Mouse (Mus musculus) megakaryocyte, embryonic 14.5 days (primary cell): ENCODE measurements at regions not wholly inside any gene's neighbourhood (a gene's known extent, or its start where the extent isn't known, plus 50 kb on each side); places are given as distances from the start of the nearest gene placed in this dataset.

Source experiments
- H3K27me3 ChIP-seq: replicated peaks from 2 replicates; pipeline ENCODE3; 2012; ENCODE audit warnings: inconsistent platforms
- H3K36me3 ChIP-seq: replicated peaks from 2 replicates; pipeline ENCODE3; 2012; ENCODE audit warnings: low read length, inconsistent platforms, mixed read lengths
- H3K4me1 ChIP-seq: 2 replicates; pipeline ENCODE4 v1.6.1; 2012; ENCODE audit warnings: inconsistent platforms
- H3K4me3 ChIP-seq: replicated peaks from 2 replicates; pipeline ENCODE3; 2012; ENCODE audit warnings: moderate library complexity, mild to moderate bottlenecking, inconsistent platforms
- H3K9me3 ChIP-seq: 2 replicates; pipeline ENCODE4 v1.6.1; 2012; ENCODE audit warnings: inconsistent platforms
- FLI1 ChIP-seq: IDR thresholded peaks from 2 replicates; pipeline ENCODE4 v1.6.1; 2012; ENCODE audit warnings: low read length, inconsistent platforms, mixed read lengths
- GATA1 ChIP-seq: IDR thresholded peaks from 3 replicates; pipeline ENCODE4 v1.6.1; 2012; ENCODE audit warnings: mixed read lengths, low read length, inconsistent platforms, borderline replicate concordance

DNA sequence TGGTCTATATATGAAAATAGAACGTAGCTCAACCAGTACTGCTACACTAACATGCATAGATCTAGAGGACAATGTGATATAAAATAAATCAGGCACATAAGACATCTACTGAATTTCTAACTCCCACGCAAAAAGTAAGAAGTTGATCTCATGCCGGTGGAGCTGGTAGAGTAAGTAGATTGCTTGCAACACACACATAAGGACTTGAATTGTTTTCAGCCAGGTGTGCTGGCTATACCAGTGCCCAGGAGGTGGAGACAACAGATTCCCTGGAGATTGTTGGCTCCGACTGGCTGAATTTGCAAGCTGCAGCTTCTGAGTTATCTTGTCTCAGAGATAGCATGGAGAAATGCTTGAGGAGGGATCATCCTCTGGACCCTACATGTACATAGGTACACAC, 331.6 kb upstream of the Tenm3 start:
- Histone ChIP-seq H3K4me1 (no peaks in the 10 kb centered on the region), H3K4me3 (no peak overlapping the region), H3K9me3 (peaks cover 4% of the 10 kb centered on the region), H3K27me3 (no peaks in the 10 kb centered on the region), H3K36me3 (no peaks in the 10 kb centered on the region)
- TF ChIP-seq FLI1 (no peak), GATA1 (no peak)

DNA sequence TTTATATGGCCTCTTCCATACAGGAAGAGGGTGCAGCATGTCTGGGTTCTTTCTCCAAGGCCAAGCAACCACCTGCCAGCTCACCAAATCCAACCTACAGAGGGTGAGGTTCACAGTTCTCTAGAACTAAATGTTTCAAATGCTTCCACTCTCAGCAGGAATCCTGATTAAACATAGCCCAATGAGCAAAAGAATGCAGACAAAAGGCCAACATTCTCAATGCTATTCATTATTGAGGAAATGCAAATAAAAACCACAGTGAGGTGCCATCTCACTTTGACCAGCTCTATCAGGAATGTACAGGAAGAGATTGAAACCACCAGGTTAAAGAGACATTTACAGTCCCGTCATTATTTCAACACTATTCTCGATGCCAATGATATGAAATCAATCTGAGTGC, 331.2 kb upstream of the Tenm3 start:
- Histone ChIP-seq H3K4me3 (no peak overlapping the region), H3K36me3 (no peaks in the 10 kb centered on the region)

DNA sequence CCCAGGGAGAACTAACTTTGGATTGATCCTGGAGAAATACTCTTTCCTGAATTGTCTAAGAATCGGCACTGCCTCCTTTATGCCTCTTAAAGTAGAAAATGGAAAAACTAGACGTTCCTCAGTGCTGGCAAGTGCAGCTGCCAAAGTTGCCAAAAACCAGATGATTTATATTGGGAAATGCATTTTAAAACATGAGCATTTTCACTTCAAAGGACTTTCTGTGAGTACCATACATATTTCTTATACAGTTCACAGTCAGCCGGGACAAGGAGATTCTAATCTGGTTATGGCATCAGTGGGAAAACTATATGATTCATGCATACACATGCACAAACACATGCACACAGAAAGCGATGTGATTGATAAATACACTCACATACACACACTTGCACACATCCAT, 315.6 kb upstream of the Tenm3 start:
- Histone ChIP-seq H3K36me3 (no peaks in the 10 kb centered on the region), H3K27me3 (no peaks in the 10 kb centered on the region), H3K9me3 (peaks cover 7% of the 10 kb centered on the region), H3K4me3 (no peak overlapping the region), H3K4me1 (no peaks in the 10 kb centered on the region)
- TF ChIP-seq FLI1 (no peak), GATA1 (no peak)

More for the DNA sequence above, 331.2 kb upstream of the Tenm3 start:
- Histone ChIP-seq H3K9me3 (peaks cover 4% of the 10 kb centered on the region), H3K4me1 (no peaks in the 10 kb centered on the region), H3K27me3 (no peaks in the 10 kb centered on the region)
- TF ChIP-seq GATA1 (no peak), FLI1 (no peak)

DNA sequence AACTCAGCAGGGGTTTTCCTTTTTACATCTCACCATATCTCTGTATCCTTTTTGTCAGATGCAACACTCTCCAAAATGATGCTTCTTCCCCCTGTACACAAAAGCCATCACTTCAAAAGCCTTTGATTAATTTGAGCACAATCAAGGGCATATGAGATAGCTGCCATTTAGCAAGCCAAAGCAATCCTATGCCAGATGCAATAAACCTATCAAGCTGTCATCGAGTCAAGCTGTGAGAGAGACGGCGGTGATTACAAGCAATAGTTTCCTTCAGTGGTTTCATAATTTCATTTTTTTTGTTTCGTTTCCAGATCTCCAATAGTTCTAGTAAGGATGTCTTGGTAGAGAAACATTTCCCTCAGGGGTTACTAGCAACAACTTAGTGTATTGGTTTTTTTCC, 314.4 kb upstream of the Tenm3 start:
- Histone ChIP-seq H3K36me3 (no peaks in the 10 kb centered on the region), H3K9me3 (0 out of 2 replicates have a peak, but pooled peaks cover 6% of the 10 kb centered on the region), H3K4me1 (no peaks in the 10 kb centered on the region), H3K4me3 (no peak overlapping the region), H3K27me3 (no peaks in the 10 kb centered on the region)
- TF ChIP-seq GATA1 (no peak), FLI1 (no peak)

DNA sequence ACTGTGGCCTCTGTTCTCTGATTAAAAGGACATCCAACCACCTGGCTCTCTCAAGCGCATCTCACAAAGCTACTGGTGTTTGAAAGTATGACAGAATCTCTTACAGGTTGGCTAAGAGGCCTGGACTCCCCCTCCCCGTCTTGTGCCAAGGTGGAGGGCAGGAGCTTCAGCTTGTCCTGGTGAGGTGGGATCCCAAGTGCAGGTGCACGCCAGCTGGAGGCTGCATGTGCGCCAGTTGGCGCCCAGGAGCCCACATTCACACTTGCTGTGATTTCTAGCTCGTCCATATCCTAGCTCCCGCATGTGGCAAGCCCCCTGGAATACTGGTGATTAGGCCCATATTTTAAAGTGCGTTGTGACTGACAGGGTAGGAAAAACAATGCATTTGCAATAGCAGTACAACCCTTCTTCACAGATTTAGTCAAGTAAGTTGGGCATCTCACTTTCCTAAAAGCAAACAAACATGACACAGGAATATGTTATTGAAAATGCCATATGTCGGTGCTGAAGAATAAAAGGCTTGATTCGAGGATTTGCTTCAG, 292.8 kb upstream of the Tenm3 start:
- Histone ChIP-seq H3K36me3 (no peaks in the 10 kb centered on the region), H3K9me3 (peaks cover 4% of the 10 kb centered on the region; the same call in 1 of the 2 replicates), H3K4me3 (no peak overlapping the region), H3K27me3 (no peaks in the 10 kb centered on the region), H3K4me1 (no peaks in the 10 kb centered on the region)
- TF ChIP-seq GATA1 (no peak), FLI1 (no peak)

DNA sequence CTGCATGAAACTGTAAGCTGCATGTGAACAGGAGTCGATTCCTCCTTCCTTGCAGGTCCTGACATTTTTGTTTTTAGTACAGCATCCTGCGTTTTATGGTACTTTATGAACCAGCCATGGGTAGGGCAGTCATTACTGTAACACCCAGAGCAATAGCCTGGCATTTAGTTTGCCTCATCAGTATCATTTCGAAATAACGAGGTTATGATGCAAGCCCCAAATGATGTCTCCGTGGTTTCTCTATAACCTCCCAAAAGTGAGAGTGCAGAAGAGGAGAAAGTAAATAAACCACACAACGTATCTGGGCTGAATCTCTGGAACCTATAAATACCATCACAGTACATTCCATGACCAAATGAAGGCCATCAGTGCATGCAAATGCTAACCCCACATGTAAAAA, 265.3 kb upstream of the Tenm3 start:
- Histone ChIP-seq H3K9me3 (peaks cover 17% of the 10 kb centered on the region), H3K4me3 (no peak overlapping the region), H3K36me3 (no peaks in the 10 kb centered on the region), H3K4me1 (no peaks in the 10 kb centered on the region), H3K27me3 (no peaks in the 10 kb centered on the region)
- TF ChIP-seq GATA1 (no peak), FLI1 (no peak)

DNA sequence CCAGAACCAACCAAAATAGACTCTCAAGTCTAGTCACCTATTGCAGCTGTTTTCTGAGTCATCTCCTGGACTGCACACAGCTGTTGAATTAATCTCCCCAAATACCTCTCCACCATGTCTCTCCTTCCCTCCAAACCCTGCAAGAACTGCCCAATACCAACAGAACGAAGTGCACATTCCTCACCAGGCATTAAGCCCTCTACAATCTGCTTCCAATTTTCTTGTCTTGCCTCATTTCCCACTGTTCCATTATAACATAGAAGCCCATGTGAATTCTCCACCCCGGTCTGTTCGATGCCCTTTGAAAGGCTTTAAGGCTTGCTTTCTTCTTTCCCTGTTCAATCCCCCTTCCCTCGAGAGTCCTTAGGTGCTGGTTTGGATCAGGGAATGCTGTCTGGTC, 264.9 kb upstream of the Tenm3 start:
- Histone ChIP-seq H3K4me3 (no peak overlapping the region), H3K4me1 (no peaks in the 10 kb centered on the region), H3K36me3 (no peaks in the 10 kb centered on the region), H3K27me3 (no peaks in the 10 kb centered on the region), H3K9me3 (peaks cover 17% of the 10 kb centered on the region)
- no peak for TF ChIP-seq GATA1
- TF ChIP-seq FLI1 = no peak

DNA sequence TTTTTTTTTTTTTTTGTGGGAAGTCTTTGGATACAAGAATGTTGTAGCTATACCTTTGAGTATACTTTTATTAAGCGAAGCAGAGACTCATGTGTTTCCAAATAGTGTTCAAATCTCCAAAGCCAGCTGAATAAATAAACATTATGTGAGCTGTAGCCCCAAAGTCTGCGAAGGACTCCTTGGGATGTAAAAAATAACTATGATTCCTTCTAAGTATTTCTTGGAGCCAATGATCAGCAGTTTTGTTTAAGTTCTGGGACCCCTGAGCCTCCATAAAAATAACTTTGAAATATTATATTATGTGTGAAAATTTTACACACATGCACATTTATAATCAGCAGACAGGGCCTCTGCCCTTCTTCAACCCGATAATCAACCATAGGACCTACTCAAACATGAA, 262.8 kb upstream of the Tenm3 start:
- peaks cover 22% of the 10 kb centered on the region for H3K9me3 ChIP-seq
- H3K4me3 ChIP-seq = no peak overlapping the region
- H3K36me3 ChIP-seq = no peaks in the 10 kb centered on the region
- TF ChIP-seq FLI1 (no peak), GATA1 (no peak)
- no peaks in the 10 kb centered on the region for H3K27me3 ChIP-seq
- no peaks in the 10 kb centered on the region for H3K4me1 ChIP-seq

DNA sequence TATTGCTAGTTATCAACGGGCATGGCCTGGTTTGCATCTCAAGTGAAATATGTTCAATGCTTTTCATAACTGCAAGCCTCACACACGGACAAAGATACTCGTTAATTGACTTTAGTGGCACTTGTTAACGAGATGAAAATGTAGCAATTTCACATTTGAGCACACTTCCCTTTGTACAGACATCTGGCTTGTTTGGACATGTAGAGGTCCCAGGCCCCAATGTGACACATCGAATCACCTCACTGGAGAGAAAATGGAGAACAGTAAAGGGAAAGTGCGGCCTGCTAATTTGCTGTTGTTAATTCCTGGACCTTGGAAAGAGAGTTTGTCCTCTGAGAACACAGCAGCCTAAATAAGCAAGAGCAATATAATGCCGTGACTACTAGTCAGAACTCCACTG, 257.4 kb upstream of the Tenm3 start:
- no peaks in the 10 kb centered on the region for H3K27me3 ChIP-seq
- no peak overlapping the region for H3K4me3 ChIP-seq
- no peaks in the 10 kb centered on the region for H3K36me3 ChIP-seq
- no peak for TF ChIP-seq GATA1
- TF ChIP-seq FLI1 = no peak
- no peaks in the 10 kb centered on the region for H3K4me1 ChIP-seq
- peaks cover 14% of the 10 kb centered on the region; the same call in 1 of the 2 replicates for H3K9me3 ChIP-seq

DNA sequence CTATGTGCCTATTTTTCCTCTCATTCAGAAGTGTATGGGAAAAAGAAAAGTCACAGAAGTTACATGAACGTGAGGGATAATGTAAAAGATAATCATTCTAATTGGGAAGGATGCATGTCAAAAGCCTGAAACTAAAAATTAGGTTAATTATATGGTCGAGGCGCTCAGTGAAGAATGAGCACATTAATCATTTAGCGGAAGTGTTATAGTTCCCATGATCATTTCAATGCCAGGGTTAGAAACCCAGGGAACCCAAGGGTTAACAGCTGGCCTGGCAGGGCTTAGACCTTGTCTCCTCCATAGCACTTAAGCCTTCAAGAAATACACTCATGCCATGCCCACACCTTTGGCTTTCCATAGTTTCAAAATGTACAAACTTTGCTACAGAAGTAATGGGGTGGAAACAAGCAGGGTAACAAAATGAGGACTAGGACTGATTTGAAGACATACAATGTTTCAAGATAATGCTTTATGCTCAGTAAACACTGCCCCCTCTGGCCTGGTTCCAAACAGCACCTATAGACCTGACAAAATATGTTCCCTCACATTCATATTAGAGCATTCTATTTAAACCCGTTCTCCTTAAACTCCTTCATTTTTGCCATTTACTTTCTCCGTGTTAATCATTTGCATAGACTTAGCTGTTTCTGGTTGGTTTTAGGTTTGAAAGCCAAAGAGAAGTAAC, 240.6 kb upstream of the Tenm3 start:
- Histone ChIP-seq H3K27me3 (no peaks in the 10 kb centered on the region), H3K4me3 (no peak overlapping the region), H3K4me1 (no peaks in the 10 kb centered on the region), H3K9me3 (peaks cover 5% of the 10 kb centered on the region; the same call in 1 of the 2 replicates), H3K36me3 (no peaks in the 10 kb centered on the region)
- TF ChIP-seq FLI1 (no peak), GATA1 (no peak)

DNA sequence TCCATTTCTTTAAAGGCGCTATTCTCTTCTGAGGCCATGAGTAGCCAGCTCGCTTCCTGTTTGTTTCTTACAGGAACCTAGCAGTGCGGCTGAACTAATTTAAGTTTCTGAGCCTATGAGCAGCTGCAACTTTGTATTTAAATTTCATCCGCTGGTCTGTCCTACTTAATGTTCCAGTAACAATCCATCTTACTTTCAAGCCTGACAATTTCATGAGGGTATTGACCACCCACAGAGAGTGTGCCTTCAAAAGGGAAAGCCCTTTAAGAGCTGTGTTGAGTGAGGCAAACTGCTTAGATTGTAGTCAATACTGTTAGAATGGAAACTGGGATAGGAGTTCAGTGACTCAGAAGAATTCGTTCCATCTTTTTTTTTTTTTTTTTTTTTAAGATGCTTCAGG, 225.7 kb upstream of the Tenm3 start:
- Histone ChIP-seq H3K27me3 (no peaks in the 10 kb centered on the region), H3K36me3 (no peaks in the 10 kb centered on the region), H3K4me3 (no peak overlapping the region), H3K9me3 (peaks cover 3% of the 10 kb centered on the region; the same call in 1 of the 2 replicates), H3K4me1 (no peaks in the 10 kb centered on the region)
- no peak for TF ChIP-seq FLI1
- no peak for TF ChIP-seq GATA1
